Mouse (Mus musculus) midbrain, embryonic 10.5 days (tissue): Measurements from ENCODE around the gene Filip1l. TPM values are rescaled to one million over a fixed set of nuclear protein-coding genes. Genes with fewer than 3 reads are reported as not detected.

Experiments used
- DNase-seq: peaks from one replicate; pipeline ENCODE4 v3.0.0-alpha.2; 2017; ENCODE audit warnings: low spot score
- H3K27ac ChIP-seq: fragments of 300-500 bp; sonication (generic); replicated peaks from 2 replicates; pipeline ENCODE4 v1.5.1; 2016; ENCODE audit warnings: mild to moderate bottlenecking
- H3K27me3 ChIP-seq: fragments of 300-500 bp; sonication (generic); 2 replicates; pipeline ENCODE4 v1.6.1; 2016; ENCODE audit warnings: low read depth, mild to moderate bottlenecking; ENCODE audit not compliant: poor library complexity, severe bottlenecking
- H3K36me3 ChIP-seq: fragments of 300-500 bp; sonication (generic); 2 replicates; pipeline ENCODE4 v1.6.1; 2016; ENCODE audit warnings: mild to moderate bottlenecking, moderate library complexity
- H3K4me1 ChIP-seq: fragments of 300-500 bp; sonication (generic); 2 replicates; pipeline ENCODE4 v1.6.1; 2016
- H3K4me3 ChIP-seq: fragments of 300-500 bp; sonication (generic); 2 replicates; pipeline ENCODE4 v1.5.1; 2016; ENCODE audit warnings: mild to moderate bottlenecking, moderate library complexity
- H3K9me3 ChIP-seq: fragments of 300-500 bp; sonication (generic); replicated peaks from 2 replicates; pipeline ENCODE4 v1.6.1; 2016; ENCODE audit warnings: mild to moderate bottlenecking
- WGBS: fragments of 180-500 bp; shearing (Covaris S2); methylation state at CpG from one replicate; pipeline ENCODE4 v1.1.7; 2016; 5-methylcytosine and 5-hydroxymethylcytosine counted together
- polyA plus RNA-seq: library from polyadenylated mRNA; unstranded; fragments of >200 nt; fragmentation: Nextera tagmentation; extraction: Ambion mirVana; gene quantifications from 2 replicates; pipeline ENCODE4 v1.2.1, GENCODE M21; 2016

Gene Filip1l
- polyA plus RNA-seq, 1 experiment from 2014 or later: 6.7 TPM

DNA sequence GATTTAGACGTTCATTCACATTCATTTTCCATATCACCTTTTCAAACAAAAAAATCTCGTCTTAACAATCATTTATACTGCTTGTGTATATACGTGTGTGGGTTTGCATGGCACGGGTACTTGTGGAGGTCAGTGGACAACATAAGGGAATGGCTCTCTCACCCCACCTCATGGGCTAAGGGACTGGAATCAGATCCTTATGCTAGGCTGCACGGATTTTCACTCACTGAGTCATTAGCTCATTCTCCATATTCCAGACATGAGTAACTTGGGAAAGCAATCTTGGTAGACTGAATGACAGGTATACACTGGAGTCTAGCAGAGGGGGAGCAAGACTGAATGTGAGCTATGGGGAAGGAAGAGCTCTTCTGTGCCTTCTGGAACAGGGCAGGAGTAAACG, 80.8 kb downstream of the Filip1l start:
- no peaks in the 10 kb centered on the region for H3K4me1 ChIP-seq
- no peaks in the 10 kb centered on the region for H3K36me3 ChIP-seq
- WGBS: 92% methylated on average over 6 of the region's 6 CpGs
- H3K27me3 ChIP-seq: no peaks in the 10 kb centered on the region
- no peak overlapping the region for H3K27ac ChIP-seq
- no peak for DNase-seq
- H3K9me3 ChIP-seq: no peaks in the 10 kb centered on the region
- H3K4me3 ChIP-seq: no peak overlapping the region

DNA sequence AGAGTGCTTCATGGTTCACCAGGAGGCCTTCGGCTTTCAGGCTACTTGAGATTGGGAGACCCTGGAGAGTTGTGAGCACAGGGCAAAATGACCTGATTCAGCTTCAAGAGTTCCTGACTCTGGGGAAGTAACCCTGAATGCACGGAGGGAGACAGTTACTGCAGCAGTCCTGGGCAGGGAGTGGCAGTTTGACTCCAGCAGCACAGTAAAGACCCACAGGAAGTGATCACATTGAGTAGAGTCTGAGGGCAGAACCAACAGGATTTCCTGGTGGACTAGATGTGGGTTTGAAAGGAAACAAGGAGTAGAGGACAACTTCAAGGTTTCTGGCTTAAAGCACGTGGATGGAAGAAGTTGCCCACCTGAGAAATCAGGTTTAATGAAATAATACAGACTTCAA, 81.7 kb downstream of the Filip1l start:
- Histone ChIP-seq H3K9me3 (no peaks in the 10 kb centered on the region), H3K27ac (no peak overlapping the region), H3K36me3 (no peaks in the 10 kb centered on the region), H3K4me1 (0 out of 2 replicates have a peak, but pooled peaks cover 3% of the 10 kb centered on the region), H3K27me3 (no peaks in the 10 kb centered on the region), H3K4me3 (no peak overlapping the region)
- 83% methylated on average over 3 of the region's 3 CpGs for WGBS
- DNase-seq: no peak

DNA sequence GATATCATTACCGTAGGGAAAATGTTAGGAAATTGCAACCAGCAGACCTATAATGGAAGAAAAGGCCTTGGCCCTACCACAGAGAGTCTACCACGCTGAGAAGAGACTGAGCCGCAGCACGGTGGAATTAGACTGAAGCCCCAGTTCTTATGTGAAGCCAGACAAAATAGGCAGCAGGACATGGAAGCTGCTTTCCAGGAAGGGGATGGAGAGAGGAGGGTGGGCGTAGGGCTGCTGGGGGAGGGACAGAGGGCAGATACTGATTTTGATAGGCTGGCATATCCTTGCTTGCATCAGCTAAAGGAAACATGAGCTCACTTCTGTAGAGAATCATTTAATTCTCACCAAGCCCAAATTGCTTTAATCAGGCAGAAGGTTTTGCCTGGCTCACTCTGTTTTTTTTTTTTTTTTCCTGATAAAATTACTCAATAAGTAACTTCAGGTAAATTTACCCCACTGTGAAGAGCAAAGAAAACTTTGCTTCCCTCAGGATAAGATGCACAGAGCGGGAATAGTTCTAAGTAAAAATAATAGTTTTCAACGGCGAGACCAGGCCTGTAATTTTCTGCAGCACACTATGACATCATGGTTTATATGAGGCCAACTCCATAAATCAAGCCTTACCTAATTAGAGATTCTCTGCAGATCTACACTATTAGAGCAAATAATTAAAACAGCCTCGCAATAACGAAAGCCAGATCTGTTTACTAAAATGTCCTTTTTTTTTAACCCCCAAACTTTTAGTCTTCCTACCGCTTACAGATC, 84.8 kb downstream of the Filip1l start:
- H3K4me1 ChIP-seq: 0 out of 2 replicates have a peak, but pooled peaks cover 3% of the 10 kb centered on the region
- no peak for DNase-seq
- H3K27me3 ChIP-seq: no peaks in the 10 kb centered on the region
- no peaks in the 10 kb centered on the region for H3K36me3 ChIP-seq
- no peak overlapping the region for H3K27ac ChIP-seq
- H3K9me3 ChIP-seq: no peaks in the 10 kb centered on the region
- WGBS: 85% methylated on average over 11 of the region's 11 CpGs
- H3K4me3 ChIP-seq: no peak overlapping the region

DNA sequence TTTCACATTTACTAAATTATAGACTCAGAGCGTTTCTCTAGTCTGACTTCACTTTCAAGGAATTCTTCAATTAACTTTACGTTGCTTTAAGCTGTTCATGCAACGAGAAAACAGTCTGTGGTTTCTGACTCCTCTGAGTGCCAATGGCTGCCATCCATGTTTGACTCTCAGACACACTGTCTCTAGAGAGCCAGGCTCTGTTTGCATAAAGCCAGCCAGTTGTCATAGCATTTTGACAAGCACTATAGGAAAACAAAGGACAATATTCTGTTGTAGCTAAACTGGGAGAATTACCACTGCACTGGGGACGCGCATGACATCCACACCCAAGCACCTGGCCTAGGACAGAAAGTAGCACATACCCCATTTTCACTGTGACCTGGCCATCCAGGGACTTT, 85.4 kb downstream of the Filip1l start:
- H3K4me3 ChIP-seq: no peak overlapping the region
- 0 out of 2 replicates have a peak, but pooled peaks cover 3% of the 10 kb centered on the region for H3K4me1 ChIP-seq
- H3K9me3 ChIP-seq: no peaks in the 10 kb centered on the region
- H3K36me3 ChIP-seq: no peaks in the 10 kb centered on the region
- DNase-seq: no peak
- no peaks in the 10 kb centered on the region for H3K27me3 ChIP-seq
- no peak overlapping the region for H3K27ac ChIP-seq
- 88% methylated on average over 5 of the region's 5 CpGs for WGBS

DNA sequence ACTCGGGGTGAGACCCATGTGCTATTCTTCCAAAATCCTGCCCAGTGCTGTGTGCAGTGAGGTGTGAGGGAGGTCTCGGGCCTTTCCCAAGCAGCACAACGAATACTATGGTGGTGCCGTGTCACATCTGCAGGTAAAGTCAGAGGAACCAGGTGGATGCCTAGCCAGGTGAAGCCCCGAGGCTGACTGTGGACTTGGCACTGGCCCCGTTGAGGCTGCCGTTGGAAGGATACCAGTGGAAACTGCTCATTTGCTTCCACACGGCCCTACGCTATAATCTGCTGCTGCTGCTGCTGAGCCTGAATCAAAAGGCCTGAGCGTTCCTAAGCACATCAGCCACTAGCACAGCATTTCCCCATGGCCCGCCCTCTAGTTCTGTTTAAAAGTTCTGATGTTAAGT, 86.3 kb downstream of the Filip1l start:
- DNase-seq: no peak
- H3K9me3 ChIP-seq: no peaks in the 10 kb centered on the region
- H3K36me3 ChIP-seq: no peaks in the 10 kb centered on the region
- no peak overlapping the region for H3K27ac ChIP-seq
- H3K4me1 ChIP-seq: 0 out of 2 replicates have a peak, but pooled peaks cover 3% of the 10 kb centered on the region
- no peaks in the 10 kb centered on the region for H3K27me3 ChIP-seq
- WGBS: 87% methylated on average over 11 of the region's 11 CpGs
- no peak overlapping the region for H3K4me3 ChIP-seq

DNA sequence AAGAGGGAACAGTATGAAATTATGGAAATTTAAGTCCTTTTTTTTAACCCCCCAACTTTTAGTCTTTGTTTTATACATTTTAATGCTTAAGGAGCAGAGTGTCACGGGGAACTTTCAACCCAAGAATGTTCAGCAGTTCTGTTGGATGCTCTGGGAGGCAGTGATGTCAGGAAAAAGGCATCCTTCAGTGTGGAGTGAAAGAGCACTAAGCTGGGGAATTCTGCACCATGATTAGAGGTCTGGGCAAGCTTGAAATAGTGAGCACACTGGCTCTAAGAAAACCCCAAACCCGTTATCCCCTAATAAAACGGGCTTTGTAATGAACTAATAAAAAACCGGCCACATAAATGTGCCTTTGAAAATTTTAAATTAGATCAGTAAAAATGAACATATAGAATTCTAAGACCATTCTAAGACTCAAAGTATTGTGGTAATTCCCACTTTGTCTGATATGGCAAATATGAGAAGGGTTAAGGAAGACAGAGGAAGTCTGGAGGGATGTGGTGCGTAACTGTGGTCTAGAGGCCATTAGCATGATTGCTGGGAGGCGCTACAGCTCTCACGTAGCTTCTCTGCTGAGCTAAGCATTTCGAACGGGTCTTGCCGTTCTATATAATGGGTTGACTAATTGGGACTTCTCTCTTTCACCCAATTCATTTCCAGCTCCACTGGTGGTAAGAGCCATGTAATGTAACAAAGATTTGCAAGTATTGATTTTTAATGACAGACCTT, 88.0 kb downstream of the Filip1l start:
- no peaks in the 10 kb centered on the region for H3K36me3 ChIP-seq
- 89% methylated on average over 10 of the region's 10 CpGs for WGBS
- H3K27me3 ChIP-seq: no peaks in the 10 kb centered on the region
- H3K9me3 ChIP-seq: no peaks in the 10 kb centered on the region
- no peak overlapping the region for H3K27ac ChIP-seq
- 0 out of 2 replicates have a peak, but pooled peaks cover 3% of the 10 kb centered on the region for H3K4me1 ChIP-seq
- no peak overlapping the region for H3K4me3 ChIP-seq
- DNase-seq: no peak

DNA sequence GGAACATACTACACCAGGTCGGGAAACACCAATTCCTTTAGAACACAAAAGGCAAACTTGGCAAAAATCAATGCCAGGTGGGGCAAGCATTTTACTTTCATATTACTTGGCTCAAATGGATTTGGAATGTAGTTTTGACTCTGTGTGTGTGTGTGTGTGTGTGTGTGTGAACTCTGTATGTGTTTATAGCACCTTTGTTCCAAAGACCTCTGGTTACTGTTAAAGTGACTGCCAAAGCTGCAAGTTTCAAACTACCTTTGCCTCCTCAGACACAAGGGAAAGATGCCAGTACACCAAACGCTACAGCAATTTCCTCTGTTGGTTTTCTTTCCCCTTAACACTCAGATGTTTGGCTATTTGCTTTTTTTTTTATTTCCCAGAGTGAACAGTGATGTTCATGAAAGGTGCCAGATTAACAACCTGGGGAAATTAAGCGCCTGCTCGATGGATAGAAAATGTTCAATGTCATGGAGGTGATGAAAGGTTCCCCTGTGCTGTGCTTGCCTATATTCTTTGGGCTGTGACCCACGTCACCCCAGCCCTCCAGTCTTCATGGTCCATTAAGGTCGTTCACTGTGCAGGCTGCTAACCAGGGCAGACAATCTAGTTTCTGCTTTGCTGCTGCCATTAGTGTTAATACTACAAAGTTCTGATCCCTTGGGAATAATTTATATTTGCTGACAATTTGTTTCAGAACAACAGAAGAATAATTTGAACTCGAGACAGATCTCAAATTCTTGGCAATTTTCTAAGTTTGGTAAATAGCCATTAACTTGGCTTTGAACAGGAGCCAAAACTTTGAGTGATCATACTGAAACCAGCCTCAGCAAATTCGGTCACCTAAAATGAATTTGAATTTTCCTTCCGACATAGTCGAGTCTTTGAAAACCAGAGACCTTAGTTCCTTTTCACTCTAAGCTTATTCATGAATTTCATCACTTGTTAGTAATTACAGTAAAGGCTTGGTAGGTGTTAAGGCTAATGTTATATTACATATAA, 92.5 kb downstream of the Filip1l start:
- 85% methylated on average over 10 of the region's 10 CpGs for WGBS
- no peak overlapping the region for H3K4me3 ChIP-seq
- no peak for DNase-seq

DNA sequence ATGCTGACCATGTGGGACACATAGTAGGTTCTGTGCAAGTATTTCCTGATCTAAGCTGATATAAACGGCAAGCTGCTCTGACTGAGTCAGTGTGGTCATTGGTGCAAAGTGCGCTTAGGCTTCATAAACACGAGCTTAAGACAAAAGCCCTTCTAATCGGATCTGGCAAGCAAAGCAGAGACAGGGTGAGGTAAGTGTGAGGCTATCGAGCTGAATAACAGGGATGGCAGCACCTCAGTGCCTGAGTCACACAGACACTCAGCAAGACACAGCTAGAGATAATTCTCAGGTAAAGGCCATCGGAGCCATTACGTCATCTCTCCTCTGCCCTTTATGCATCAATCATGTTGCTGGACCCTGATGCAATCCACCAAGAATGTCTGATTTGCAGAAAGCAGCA, 100.1 kb downstream of the Filip1l start:
- WGBS: 83% methylated on average over 7 of the region's 7 CpGs
- Histone ChIP-seq H3K27me3 (no peaks in the 10 kb centered on the region), H3K27ac (no peak overlapping the region), H3K36me3 (no peaks in the 10 kb centered on the region), H3K4me3 (no peak overlapping the region), H3K4me1 (no peaks in the 10 kb centered on the region), H3K9me3 (peaks cover 7% of the 10 kb centered on the region; the same call in 1 of the 2 replicates)
- DNase-seq: no peak

More for the DNA sequence above, 92.5 kb downstream of the Filip1l start:
- H3K4me1 ChIP-seq: no peaks in the 10 kb centered on the region
- no peak overlapping the region for H3K27ac ChIP-seq
- no peaks in the 10 kb centered on the region for H3K27me3 ChIP-seq
- peaks cover 11% of the 10 kb centered on the region; the same call in 1 of the 2 replicates for H3K9me3 ChIP-seq
- no peaks in the 10 kb centered on the region for H3K36me3 ChIP-seq

DNA sequence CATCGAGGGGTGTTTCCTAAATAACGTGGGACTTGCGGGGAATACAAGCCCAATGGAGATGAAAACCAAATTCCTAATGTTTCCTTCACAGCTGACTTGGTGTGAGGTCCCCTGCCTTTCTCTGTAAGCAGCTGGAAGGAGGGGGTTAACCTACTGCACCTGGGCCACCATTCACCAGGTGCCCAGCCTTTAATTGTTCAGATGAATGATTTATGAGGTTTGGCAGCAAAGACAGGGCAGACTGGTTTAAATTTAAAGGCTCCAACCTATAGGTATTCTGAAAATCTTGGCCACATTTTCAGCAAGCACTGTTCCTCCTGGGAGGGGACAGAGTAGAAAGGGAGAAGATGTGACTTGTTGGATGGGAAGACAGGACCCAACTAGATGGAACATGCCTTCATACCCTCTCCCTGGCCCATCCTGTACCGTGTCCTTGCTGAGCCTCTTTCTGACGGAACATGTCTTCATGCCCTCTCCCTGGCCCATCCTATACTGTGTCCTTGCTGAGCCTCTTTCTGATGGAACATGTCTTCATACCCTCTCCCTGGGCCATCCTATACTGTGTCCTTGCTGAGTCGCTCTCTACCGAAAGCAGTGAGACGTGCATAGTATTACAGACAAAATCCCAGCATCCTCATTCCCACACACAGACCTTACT, 101.3 kb downstream of the Filip1l start:
- WGBS: 95% methylated on average over 8 of the region's 8 CpGs
- no peaks in the 10 kb centered on the region for H3K4me1 ChIP-seq
- no peaks in the 10 kb centered on the region for H3K36me3 ChIP-seq
- H3K4me3 ChIP-seq: no peak overlapping the region
- no peak for DNase-seq
- no peaks in the 10 kb centered on the region for H3K9me3 ChIP-seq
- H3K27ac ChIP-seq: no peak overlapping the region
- no peaks in the 10 kb centered on the region for H3K27me3 ChIP-seq

DNA sequence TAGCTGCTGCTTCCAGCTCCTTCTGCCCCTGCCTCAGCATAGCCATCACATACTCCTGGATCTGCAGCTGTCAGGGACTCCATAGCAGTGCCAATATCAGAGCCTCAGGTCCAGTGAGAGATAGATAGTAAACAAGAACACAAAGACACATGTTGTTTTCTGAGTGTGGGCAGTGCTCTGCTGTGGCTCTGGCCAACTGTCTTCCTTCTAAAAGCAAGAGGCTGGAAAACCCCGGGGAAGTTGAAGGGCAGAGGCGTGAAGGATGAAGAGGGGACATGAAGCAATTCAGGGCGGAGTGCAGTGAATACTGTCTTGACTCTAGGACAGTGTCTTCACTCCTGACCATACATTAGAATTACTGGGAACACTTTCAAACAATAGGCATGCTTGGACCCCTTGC, 102.7 kb downstream of the Filip1l start:
- DNase-seq: no peak
- Histone ChIP-seq H3K9me3 (no peaks in the 10 kb centered on the region), H3K4me1 (no peaks in the 10 kb centered on the region), H3K36me3 (no peaks in the 10 kb centered on the region), H3K27ac (no peak overlapping the region), H3K27me3 (no peaks in the 10 kb centered on the region), H3K4me3 (no peak overlapping the region)
- 92% methylated on average over 3 of the region's 3 CpGs for WGBS

DNA sequence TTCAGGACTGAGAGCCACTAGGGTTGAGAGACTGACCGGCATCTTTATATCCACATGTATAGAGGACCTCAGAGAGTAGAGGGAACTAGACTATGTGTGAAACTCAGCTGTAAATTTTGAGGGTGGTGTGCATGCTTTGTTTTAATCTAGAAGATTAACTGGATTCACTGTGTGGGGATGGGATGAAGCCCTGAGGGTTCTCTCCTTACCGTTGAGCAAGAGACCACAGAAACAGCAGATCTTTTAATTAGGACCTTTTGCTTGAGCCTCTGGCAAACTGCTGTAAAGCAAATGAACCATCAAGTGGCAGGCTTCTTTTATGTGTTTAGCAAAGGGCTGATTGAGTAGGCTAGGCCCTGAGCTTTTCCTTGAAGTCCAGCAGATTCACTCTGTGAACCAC, 103.1 kb downstream of the Filip1l start:
- no peaks in the 10 kb centered on the region for H3K9me3 ChIP-seq
- H3K36me3 ChIP-seq: no peaks in the 10 kb centered on the region
- H3K4me1 ChIP-seq: no peaks in the 10 kb centered on the region
- no peak for DNase-seq
- H3K27ac ChIP-seq: no peak overlapping the region
- 81% methylated on average over 2 of the region's 2 CpGs for WGBS
- H3K27me3 ChIP-seq: no peaks in the 10 kb centered on the region
- H3K4me3 ChIP-seq: no peak overlapping the region

DNA sequence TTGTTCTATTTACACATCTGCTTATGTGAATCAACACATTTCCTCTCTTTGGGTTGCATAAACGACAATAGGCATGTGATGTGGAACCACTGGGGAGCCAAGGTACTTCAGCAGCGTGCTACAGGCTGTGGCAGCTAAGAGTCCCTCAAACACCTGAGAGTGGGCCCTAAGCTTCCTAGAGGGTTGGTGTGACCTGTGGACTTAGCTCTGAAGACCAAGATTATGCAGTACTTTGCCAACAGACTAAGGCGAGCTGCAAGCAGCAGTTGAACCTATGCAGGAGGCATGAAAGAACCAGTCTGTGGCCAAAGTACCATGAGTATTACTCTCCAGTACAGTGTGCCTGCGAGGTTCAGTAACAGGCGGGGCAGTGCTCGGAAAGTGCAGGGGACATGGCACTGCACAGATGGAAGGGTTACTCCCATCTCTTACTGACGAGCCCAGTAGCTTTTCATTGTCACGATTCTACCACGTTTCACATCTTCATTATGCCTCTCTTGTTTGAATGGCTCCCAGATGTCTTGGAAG, 112.6 kb downstream of the Filip1l start:
- Histone ChIP-seq H3K4me1 (no peaks in the 10 kb centered on the region), H3K27ac (no peak overlapping the region), H3K27me3 (no peaks in the 10 kb centered on the region), H3K4me3 (no peak overlapping the region), H3K9me3 (no peaks in the 10 kb centered on the region), H3K36me3 (no peaks in the 10 kb centered on the region)
- no peak for DNase-seq
- whole genome bisulfite sequencing: 89% methylated on average over 9 of the region's 9 CpGs
